Mouse (Mus musculus) cerebellum, postnatal 25 days (tissue): ENCODE measurements around the gene Myo3b.
A peak's percentile ranks its signal among the peaks of the same experiment; 100 is the strongest.
"Not testable (repeated sequence)": the region's sequence is repeated elsewhere in the genome, so short reads cannot be mapped to it uniquely, and the experiment has no call there.

Source experiments
- DNase-seq, 2 experiments: peaks; one replicate each; pipeline ENCODE4 v3.0.0; 2021; ENCODE audit warnings: mixed read lengths in 2 of 2

Gene Myo3b

DNA sequence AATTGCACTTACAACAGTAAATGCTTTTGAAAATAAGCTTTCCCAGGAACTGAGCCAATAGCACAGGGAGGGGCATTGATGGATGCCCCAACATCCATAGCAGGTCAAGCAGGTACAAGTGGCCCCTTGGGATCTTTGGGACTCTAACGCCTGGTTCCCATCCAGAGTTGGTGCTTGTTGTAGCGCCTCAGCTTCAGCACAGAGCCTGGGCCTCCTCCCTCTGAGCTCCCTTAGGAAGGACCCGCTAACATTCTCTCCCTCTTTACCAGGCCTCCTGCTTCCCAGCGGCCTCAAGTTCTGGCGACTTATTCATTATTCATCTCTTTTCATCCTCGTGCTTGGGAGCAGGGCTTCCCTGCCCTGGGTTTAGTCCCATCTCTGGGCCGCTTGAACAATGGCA, at the start of gene Myo3b:
Myo3b (plus strand) TSS at position 375 of the 400 bp plus-strand sequence.
- no peak for DNase-seq

DNA sequence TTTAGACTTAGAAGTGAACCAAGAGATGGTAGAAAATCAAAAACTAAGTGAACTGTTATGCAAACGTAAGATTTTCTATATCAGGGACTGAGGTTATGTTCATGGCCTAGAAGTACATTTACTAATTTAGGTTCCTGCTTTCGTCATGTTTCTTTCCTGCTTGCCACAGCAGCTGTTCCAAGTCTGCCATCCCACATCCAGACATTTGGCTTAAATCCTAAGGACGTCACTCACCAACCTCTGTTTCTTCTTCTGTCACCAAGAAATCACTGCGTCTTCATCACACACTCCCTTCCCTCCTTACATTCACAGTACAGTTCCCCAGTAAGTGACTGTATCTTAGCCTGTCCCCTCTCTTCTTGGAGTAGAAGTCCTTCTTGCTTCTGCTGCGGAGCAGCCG, 49.7 kb upstream of the Myo3b start:
- no peak for DNase-seq

DNA sequence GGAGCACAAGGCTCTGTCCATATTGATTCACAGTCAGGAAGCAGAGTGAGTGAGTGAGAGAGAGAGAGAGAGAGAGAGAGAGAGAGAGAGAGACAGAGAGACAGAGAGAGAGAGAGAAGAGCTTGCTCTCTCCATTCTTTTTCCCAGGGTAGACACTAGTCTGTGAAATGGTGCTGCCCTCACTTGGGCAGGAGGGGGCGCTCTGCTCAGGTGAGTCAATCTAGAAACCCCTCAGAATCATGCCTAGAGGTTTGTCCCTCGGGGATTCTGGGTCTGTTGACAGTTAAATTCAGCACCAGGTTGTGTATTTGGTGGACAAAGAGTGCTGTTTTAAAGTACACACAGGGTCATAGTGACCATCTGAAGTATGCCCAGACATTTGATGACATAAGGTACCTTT, 48.3 kb upstream of the Myo3b start:
- no peak for DNase-seq

DNA sequence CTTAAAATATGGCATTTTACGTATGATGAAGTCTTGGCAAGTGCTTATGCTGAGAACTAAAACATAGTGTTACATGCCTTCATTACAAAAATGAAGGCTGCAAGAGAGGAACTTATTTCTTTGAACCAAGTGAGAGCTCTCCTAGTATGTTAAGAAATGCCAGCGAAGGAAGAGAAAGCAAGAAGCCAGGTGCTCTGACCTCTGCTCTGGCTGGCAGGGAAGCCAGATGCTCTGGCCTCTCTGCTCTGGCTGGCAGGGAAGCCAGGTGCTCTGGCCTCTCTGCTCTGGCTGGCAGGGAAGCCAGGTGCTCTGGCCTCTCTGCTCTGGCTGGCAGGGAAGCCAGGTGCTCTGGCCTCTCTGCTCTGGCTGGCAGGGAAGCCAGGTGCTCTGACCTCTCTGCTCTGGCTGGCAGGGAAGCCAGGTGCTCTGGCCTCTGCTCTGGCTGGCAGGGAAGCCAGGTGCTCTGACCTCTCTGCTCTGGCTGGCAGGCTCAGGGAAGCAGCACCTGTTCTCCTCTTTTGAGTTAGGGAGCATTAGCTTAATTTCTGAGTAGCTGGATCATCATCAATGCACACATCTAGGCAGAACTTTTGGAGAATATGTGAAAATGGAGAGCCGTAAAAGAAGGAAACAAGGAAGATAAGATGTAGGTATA, 44.7 kb upstream of the Myo3b start:
- DNase-seq = not testable (repeated sequence)

DNA sequence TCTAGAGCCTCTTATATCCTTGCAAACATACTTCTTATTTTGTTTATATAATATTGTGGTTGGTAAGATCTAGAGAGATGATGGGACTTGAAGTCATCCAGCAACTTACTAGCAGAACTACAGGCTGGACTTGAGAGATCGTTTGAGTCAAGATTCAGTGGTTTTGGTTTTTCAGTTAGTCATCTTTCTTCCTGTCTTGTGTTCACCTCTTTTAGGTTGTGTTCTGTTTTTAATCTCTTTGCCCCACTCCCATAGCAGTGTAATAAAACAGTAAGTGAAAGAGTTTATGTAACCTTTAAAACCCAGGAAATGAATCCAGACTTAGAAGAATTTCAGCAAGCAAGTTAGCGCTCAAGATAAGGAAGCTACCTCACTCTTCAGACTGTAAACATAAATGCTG, 44.1 kb upstream of the Myo3b start:
- DNase-seq = no peak

DNA sequence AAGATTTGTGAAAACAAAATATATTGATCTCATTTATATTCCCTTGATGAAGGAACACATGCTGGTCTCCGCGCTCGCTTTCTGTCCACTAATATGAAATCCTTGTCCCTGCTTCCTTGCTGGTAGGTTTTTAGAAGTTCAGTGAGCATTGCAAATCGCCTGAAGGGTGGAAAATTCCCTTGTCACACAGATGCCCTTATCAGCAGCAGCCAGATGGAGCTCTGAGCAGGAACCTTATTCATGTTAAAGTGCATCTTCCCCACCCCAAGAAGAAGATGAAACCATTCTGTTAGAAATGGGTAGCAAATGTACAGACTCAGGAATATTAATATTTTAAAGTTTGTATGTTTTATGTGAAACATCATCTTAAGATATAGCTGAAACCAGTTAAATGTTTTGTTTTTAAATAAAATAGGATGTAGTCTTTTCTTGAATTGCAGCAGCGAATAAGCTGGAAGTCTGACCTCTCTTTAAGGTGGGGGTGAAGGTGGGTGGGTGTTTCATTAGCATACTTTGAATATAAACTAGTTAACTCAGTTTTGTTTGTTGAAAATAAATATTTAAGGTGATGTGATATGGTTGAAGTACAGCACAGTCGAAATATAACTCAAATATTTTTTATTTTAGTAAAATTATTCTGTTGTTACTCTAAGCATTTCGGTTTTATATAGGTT, 39.7 kb upstream of the Myo3b start:
- peak in 1 of 2 experiments; percentile 28 for DNase-seq

DNA sequence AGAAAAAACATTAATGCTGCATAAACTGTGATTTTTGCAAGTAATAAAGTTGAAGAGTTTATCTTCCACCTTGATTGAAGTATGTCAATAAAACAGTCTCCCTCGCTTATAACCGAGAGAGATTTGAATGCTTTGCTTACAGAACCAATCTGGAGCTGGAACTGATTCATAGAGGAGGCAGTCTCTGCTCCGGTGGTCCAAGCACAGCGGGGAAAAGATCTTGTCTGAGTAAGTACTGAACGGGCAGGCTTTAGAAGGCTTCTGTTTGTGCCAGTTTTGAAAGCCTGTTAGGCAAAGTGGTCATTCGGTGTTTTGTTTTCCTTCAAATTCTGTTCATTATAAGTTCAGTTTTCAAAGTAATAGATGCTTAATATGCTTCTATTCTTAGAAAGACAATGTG, 38.6 kb upstream of the Myo3b start:
- DNase-seq = no peak

DNA sequence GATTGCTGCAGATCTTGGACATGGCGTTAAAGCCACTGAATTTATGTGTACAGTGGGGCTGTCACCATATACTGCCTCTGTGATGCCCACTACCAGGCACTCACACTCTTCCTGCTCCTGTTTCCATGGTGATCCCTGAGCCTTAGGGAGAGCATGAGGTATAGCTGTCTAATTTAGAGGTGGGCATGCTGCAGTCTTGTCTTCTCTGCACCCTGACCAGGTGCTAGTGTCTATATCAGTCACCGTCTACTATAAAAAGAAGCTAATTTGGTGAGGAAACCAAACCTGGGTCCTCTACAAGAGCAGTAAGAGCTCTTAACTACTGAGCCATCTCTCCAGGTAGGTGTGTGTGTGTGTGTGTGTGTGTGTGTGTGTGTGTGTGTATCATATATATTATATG, 32.4 kb upstream of the Myo3b start:
- no peak for DNase-seq

DNA sequence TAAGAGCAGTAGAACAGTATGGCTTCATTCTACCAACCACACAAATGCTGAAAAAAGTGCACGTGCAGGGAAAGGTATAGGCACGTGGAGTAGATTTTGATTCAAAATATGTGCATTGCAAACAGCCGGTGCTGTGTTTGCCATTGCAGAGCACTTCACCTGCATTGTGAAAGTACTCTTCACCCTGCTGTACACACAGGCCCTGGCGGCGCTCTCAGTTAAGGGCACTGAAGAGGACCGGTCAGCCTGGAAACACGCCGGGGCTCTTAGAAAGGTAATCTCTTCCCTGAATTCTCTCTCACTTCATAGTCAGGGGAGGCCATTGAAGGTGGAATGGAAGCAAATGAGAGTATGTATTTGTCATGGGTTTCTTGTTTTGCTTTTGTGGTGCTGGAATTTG, 26.0 kb upstream of the Myo3b start:
- no peak for DNase-seq

DNA sequence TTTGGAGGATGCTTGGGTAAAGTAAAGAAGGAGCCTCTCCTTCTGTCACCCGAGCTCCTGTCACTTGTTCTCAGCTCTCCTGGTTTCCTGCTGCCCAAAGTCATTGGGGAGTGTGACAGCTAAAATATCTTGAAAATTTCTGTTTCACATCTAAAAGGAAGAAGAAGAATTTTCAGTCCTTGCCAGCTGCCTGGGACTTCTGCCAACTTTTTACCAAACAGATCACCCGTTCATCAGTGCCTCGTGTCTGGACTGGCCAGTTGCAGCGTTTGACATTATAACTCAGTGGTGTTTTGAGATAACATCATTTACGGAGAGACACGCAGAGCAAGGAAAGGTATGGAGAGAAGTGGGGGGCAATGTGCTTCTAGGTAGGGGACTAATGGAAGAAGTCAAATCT, 20.7 kb upstream of the Myo3b start:
- DNase-seq = peak; percentile 23 to 42

DNA sequence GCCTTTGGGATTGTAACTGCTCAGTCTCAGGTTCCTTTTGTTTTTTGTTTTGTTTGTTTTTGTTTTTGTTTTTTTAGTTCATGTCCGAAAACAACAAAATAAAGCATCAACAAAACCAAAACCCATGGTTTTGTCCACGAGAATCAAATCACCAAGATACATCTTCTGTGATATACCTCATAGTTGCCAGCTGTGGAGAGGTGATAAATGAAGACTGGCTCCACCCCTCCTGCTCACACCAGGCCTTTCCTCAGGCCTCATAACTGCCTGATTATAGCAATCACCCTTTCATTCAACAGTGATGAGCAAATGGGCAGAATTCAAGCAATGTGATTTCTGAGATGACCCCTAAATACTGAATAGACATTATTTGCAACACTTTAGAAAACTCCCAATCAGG, 14.5 kb upstream of the Myo3b start:
- no peak for DNase-seq

DNA sequence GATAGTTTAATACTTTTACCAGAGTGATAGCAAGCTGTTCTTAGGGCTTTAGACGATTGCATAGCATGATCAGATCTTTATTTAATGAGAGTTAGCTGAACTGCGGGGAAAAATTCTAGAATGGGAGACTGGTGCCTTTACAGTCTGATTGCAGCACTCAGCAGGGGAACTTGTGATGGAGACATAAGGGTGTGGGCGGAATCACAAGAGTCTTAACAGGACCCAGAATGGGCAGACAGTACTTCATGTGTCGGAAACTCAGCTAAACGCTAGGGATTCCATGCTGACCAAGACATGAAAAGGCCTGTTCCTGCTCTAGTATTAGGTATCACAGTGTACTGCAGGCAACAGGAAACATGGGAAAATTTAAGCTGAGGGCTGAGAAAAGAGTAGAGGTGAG, 13.2 kb upstream of the Myo3b start:
- DNase-seq = no peak

DNA sequence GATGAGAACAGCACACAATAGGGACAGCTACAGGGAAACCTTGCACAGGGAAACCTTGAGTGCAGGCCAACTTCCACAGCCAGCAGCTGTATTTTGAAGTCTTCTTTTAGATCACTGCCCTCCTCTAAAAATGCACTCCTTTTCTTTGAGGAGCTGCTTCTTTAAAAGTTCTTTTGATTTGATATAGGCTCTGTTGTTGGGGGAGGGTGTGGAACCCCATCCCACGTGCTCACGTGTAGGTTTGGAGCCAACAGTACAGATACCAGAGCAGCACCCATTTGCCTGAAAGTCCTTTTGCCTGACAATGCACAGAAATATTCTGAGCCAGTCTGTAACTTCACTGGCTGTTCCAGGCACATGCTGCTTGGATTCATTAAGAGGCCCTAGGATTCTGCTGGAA, 7.5 kb upstream of the Myo3b start:
- no peak for DNase-seq

DNA sequence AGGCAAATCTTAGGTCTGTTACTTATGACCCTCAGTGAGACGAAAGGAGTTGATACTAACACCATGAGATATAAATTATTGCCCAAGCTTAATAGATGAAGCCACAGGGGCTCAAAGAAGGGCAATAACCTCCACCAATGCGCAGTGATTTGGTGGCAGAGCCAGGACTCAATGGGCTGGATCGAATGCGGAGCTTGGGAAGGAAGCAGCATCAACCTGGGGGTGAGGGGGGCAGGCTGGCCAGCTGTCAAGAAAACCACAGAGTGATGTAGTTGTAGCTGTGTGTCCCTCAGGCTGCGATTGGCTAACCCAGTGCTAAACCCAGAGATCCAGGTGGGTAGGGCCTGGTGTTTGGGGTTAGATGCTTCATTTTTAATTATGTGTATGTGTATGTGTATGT, 4.0 kb upstream of the Myo3b start:
- DNase-seq = no peak

DNA sequence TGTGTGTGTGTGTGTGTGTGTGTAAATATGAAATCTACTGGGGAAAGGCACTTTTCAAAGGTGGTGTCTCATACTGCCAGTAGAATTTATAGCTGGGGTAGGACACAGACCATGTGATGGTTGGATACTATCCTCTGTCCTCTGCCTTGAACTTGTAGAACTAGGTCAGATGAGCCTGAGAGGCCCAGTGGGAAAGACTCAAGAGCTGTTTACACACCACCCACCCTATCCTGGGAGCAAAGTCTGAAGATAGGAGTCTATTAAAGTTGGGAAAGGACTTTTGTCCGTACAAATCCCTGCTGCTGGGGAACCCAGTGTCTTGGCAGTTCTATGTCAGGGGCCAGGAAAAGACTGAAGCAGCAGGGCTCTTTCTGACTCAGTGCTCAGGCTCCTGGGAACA, 3.6 kb upstream of the Myo3b start:
- no peak for DNase-seq

DNA sequence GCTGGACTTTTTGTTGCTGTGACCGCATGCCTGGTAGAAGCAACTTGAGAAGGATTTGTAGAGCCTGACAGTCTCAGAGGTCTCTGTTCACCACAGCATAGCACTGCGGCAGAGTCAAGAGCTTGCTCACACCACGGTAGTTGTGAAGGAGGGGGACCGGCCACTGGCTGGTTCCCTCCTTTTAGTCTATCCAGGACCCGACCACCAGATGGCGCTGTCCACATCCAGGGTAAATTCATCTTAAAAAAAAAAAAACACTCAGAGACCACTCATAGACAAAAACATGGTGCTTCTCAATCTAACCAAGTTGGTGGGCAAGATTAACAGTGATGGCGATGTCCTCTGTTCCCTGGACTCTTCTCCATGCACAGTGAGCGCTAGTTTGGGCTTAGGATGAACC, 1.7 kb upstream of the Myo3b start:
- DNase-seq = peak in 1 of 2 experiments; percentile 14

DNA sequence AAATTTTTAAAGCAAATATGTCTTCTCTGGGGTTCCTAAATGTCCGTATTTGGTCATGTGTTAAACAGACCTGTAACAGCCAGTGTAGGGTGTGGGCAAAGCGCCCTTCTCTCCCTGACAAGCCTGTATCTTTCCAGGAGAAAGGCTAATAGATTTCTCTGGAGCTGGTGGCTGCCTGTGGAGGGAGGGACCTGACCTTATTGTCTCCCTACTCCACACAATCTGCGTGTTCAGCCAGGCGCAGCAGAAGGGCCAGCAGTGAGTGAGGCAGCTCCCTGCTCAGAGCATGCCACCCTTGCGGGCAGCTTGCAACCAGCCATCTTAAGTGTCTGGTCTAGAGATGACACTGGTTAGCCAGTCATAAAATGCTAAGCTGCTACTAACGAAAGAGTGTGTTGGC, 5.5 kb downstream of the Myo3b start:
- peak; percentile 16 to 19 for DNase-seq

DNA sequence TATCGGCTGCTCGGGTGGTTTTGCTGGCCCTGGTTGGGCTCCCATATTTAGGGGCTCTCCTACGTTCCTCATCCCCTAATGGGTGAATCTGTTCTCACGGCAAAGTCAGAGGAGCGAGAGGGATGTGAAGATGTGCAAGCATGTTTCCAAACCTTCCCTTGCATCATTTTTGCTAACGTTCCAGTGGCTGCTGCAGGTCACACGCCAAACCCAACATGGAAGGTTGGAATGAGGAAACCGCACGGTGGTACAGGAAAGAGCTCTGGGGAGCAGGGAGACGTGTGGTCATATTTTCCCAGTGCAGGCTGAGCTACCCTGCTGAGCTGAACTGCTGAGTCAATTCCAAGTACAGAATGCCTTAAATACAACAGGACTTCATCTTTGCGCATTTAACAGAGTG, 8.9 kb downstream of the Myo3b start:
- no peak for DNase-seq

DNA sequence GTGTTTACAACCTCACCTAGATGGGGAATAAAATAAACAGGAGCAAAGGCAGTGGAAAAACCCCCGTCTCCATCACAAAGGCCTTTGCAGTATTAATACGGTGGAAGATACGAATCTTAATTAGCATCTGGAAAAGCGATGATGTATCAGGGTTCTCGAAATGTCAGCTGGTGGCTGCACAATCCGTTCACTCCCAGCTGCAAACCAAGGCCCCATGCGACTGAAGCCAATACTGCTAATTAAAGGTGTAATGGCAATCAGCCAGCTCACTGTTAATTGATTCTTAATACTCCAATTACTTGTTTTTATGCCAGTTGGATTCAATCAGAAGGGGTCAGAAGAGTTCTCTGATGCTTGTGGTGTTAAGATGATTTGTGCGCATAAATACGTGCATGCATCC, 14.9 kb downstream of the Myo3b start:
- DNase-seq = no peak

DNA sequence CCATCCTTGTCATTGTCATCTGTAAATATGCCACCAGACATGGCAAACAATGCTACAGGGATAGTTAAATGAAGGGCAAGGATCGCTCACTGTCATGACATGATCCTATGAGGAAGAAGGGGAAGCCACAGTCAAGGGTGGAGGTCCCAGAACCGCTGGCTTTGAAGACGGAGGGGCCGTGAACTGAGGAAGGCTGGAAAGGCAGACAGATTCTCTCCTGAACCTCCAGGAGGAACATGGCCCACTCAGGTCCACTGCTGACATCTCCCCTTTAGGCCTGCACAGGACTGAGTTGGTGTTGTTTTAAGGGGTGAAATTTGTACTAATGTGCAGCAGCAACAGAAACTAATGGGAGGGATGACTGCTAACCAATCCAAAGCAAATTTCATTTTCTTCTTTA, 19.3 kb downstream of the Myo3b start:
- DNase-seq = no peak

DNA sequence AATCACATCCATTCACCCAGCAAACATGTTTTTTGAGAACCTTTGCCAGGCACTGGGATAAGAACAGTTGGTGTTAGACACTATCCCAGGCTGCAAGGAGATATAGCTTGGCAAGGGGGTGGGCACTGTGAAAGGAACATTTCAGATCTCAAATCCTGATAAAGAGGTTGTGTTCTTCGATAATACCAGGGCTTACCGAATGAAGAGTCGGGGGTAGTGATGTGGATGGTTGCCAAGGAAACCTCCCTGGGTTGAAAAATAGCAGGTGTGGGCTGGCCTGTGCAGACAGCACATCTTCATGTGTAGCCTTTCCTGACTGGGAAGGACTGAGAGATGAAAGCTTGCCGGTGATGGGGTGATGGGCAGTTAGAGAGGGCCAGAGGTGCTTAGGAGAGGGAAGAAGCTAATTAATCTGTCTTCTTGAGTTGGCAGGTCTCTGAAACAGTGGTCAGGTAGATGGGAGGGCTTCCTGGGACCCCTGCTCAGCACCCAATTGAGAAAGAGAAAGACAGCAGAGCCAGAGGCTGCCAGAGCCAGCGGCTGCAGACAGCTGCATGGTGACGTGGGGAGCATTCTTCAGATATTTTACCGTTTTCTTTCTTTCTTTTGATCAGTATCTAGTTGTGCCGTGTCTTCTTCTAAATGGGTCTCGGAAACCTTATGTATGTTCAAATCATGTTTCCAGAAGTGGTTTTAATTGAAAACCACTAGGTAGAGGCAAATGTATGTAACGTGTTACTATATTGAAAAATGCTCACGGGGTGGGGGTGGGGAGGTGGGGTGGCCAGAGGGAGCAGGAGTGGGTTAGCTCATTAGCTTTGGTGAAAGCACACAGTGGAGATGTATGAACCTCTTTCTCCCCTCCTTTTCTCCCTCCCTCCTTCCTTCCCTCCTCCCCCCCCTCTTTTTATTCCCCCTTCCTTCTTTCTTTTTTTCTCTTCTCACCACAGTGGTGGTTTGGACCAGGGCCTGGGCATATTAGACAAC, 21.7 kb downstream of the Myo3b start:
- DNase-seq = no peak

DNA sequence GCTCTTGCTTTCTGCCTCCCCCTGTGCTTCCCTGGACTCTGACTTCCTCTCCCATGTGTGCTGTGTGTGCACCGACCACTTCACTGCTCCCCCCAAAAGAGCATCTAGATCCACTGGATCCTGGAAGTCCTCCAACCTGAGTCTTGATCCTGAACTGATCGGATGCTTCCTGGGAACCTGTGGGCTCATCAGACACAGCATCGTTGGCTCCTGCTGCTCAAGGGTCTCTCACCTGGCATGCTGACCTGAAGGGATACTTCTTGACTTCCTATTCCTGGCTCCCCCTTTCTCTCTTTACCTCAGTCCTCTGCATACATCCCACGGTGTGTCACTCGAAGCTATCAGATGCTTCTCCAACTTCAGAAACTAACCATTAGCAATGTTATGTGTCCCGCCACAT, 26.2 kb downstream of the Myo3b start:
- no peak for DNase-seq

DNA sequence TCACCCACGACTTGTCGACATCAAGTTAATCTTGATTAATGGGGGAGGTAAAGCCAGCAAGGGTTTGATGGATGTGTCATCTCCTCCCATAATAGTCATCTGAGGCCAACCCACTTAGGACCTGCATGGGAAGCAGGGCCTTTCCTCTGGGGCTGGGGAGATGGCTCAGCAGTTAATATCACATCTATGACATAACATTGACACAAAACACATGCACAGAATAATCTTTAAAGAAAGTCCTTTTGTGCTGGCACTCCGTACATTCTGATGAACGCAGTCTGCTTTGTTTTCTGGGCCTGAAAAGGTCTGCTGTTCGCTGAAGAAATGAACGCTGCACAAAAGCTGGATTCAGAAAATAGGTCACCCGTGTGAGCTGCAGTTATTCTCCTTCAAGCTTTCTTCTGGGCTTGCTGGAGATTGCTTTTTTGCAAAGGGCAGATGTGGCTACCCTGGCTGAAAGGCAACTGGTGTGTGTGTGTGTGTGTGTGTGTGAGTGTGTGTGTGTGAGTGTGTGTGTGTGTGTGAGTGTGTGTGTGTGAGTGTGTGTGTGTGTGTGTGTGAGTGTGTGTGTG, 26.9 kb downstream of the Myo3b start:
- no peak for DNase-seq
